Mouse (Mus musculus) brain, embryonic 14.5 days (tissue): ENCODE results near the gene Arpp21. TPM values are rescaled to one million over a fixed set of nuclear protein-coding genes. Genes with fewer than 3 reads are reported as not detected.

Experiments
- DNase-seq: peaks from one replicate; pipeline ENCODE4 v3.0.0-alpha.2; 2011; ENCODE audit warnings: low read depth
- CTCF ChIP-seq: fragments of 200-500 bp; IDR thresholded peaks from 2 replicates; pipeline ENCODE4 v1.5.1; 2012; ENCODE audit warnings: inconsistent platforms, mild to moderate bottlenecking, moderate library complexity, borderline replicate concordance; ENCODE audit not compliant: insufficient read depth, insufficient read length; ENCODE audit errors: extremely low read depth
- POLR2A ChIP-seq: fragments of 200-500 bp; IDR thresholded peaks from 2 replicates; pipeline ENCODE4 v1.6.1; 2012; ENCODE audit warnings: mild to moderate bottlenecking, inconsistent platforms, borderline replicate concordance; ENCODE audit not compliant: poor library complexity, insufficient read depth, insufficient read length, severe bottlenecking; ENCODE audit errors: extremely low read depth
- polyA plus RNA-seq: library from polyadenylated mRNA; depleted of rRNA; stranded (reverse); fragments of >200 nt; gene quantifications from 2 replicates; pipeline ENCODE4 v1.2.3, GENCODE M21; 2012

The Arpp21 gene
- polyA plus RNA-seq, 1 experiment: 48.1 TPM

DNA sequence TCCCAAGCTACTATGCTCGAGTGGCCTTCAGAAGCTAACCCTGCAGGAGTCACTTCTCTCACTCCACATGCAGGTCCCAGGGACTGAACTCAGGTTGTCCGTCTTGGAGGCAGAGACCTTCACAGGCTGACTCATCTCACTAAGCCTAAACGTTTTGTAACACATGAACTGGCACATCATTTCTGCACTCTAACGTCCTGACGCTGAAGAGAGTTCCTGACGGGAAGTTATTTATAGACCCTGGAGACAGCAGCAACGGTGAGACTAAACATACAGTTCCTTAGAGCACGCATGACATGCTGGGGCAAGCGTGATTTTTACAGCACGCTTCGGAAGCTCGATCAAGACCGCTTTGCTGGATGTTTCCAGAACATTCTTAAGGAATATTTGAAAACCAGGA, 8.6 kb downstream of the Arpp21 start:
- DNase-seq: no peak
- TF ChIP-seq CTCF (no peak), POLR2A (no peak)

DNA sequence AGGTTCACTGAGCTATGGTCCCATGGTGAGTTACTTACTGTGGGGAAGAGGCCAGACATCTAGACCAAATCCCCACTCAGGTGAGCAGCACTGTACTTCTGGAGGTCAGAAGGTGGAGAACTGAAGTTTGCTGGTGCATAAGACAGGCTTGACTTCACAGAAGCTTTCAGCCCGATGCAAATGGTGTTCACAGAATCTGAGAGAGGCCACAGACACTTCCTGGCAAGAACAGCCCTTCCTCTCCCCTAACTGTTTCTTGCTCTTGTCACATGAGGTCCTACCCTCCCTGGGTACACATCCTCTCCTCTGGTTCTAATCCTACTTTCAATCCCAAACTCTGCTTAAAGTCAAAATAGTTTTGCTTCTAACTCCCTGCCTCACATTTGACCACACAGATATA, 9.2 kb downstream of the Arpp21 start:
- no peak for TF ChIP-seq CTCF
- no peak for TF ChIP-seq POLR2A
- DNase-seq: no peak

DNA sequence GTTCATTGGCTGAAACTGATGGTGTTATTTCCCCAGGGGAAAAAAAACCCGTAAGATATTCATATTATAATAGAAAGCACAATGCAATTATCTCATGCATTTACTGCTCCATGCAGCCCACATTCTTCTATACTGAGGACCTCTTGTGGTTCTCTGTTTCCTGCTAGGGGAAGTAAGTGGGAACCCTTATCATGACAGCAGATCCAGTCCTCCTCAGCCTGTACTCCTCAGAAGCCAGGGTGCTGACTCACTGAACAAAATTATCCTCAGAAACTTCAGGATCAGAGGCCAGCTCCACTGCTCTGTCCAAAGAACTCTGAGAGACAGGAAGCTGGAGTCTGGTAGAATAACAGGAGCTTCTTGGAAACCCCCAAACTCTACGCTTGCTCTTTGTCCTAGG, 10.7 kb downstream of the Arpp21 start:
- no peak for TF ChIP-seq CTCF
- no peak for TF ChIP-seq POLR2A
- DNase-seq: no peak

DNA sequence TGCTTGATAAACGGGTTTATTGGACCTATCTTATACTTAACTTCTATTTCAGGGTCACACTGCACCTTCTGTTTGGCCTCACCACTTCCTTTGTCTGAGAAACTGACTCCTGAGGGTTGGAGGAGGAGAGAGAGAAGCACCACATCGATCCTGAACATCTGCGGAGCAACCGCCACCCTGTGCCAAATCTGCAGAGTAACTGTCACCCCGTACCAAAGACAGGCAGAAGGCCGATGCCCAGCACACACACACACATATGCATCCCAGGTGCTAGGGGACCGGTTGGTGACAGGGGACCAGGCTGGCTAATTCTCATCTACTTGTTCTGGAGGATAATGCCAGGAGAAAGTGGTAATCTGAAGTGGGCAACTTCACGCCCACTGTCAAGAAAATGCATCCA, 16.4 kb downstream of the Arpp21 start:
- no peak for DNase-seq
- no peak for TF ChIP-seq CTCF
- TF ChIP-seq POLR2A: no peak

DNA sequence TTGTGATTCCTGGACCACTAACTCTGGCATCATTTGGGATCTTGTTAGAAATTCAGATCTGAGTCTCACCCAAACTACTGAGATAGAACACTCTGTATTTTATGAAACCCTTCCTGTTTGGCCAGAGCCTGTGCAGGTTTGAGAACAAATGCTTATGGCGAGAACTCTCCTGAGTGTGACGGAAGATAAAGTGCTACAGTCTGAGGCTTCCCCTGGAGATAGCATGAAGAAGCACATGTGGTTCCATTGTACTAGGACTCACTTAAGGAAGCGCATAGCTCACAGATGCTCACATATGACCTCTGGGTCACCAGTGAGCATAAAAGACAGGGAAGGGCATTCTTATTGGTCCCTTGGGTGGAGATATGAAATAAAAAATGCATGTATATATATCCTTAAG, 17.5 kb downstream of the Arpp21 start:
- TF ChIP-seq CTCF: no peak
- TF ChIP-seq POLR2A: no peak
- no peak for DNase-seq

DNA sequence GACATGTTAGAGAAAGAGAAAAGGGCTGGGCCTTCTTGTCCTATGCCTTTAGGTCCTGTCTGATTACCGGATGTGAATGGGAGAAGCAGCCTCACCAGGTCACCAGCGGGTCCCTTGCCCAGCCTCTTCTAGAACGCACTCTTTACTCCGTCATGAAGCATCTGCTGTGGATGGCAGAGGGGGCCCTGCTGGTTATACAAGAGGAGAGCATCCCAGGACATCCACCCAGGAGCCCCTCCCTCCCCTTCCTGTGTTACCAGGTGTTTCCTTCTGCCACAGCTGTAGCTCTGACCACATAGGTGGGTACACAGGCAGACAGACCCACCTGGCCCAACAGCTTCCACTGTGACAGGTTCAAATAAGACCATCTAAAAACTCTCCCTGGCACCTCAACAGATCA, 18.6 kb downstream of the Arpp21 start:
- no peak for DNase-seq
- TF ChIP-seq CTCF: no peak
- no peak for TF ChIP-seq POLR2A

DNA sequence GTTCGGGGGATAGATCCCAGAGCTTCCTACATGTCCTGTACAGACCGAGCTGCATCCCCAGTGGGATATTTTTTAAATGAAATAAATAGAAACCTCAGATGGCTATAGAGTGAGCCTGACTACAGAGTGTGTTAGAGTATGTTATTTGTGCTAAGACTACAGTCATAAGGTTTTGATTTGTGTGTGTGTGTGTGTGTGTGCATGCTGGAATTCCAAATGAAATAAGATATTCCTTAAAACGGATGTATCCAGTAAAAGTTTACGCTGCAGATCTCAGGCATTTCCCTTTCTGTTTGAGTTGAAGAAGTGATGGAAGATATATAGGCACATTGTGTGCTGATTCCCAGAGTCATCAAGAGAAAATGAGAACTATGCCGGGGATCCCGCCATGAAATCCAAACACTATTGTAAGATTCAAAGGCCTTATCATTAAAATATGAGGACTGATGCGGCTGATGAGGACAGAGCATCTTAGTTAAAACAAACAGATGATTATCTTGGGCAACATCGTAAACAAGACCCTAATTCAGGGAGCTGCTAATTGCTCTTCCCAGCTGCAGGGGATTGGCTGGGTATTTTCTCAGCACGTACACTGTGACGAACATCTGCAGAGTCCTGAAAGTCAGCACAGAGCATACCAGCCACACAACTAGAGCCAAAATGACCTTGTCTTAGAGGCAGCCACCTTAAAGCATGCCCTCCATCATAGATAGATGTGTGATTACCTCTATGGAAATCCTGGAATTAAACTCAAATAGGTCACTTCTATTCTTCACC, 20.5 kb downstream of the Arpp21 start:
- DNase-seq: peak; percentile 49
- TF ChIP-seq POLR2A (no peak), CTCF (no peak)

DNA sequence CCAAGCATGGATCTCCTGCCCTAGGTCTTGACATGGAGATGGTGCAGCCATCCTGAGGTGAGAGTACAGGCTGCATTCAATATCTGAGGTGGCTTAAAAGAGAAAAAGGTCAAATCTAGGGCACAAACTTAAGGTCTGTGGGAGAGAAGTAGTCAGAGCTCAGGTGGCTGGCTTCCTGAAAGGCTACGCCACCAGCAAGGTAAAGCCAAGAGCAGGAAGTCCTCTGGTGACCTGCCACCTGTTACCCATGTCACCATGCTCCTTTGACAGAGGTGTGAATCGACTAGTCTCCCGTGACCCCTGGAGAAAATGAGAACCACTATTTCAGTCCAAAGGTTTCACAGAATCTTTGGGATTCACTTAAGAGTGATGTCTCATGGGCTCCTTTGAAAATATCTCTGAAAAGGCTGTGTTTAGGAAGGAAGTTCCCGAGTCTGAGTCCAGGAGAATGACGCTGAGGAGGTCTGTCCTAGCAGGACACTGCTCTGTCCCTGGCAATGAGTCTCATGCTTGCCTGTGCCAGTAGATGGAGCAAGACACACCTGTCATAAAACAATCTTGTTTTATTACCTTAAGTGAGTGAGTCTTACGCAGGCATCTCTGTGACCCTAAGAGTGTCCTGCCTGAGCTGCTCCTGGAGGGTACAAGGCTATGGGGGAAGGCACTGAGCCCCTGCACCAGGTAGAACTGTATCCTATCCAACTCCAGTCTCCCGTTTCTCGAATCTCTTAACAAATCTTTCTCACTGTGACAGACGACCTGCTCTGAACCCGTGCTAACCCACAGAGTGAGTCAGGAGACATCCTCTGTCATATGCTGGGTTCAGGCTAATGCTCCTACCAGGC, 22.1 kb downstream of the Arpp21 start:
- TF ChIP-seq CTCF (peak; percentile 27; the same call in 1 of the 2 replicates), POLR2A (no peak)
- DNase-seq: no peak

DNA sequence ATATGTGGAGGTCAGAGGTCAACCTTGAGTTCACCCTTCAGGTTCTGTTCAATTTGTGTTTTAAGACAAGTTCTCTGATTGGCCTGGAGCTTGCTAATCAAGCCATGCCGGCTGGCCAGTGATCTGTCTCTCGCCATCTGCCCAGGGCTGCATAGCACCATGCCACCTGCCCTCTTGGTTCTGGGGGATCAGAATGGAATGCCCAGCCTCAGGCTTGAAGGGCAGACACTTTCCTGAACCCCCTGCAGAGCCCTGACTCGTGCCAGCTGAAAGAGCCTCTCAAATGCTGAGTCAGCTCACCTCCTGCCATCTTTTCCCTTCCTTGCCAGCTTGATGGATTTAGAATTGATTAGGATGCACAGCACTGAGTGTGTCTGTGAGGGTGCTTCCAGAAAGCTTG, 25.9 kb downstream of the Arpp21 start:
- TF ChIP-seq POLR2A (no peak), CTCF (no peak)
- no peak for DNase-seq

DNA sequence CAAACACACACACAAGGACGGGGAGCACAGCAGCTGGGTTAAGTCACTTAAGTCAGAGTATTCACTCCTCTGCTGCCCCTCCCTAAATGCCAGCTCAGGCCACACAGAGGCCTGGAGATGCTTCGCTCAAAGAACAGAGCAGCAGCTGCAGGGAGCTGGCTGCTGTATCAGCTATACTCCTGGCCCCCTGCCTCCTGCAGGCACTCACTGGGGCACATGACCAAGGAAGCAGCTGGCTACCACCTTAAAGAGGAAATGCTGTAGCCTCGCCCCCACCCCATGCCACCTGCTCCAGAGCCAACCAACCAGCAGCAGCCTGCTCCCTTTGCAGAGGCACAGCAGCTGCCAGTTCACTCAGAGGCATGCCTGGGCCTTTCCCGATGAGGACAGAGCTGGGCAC, 28.0 kb downstream of the Arpp21 start:
- DNase-seq: peak; percentile 92
- no peak for TF ChIP-seq POLR2A
- no peak for TF ChIP-seq CTCF

DNA sequence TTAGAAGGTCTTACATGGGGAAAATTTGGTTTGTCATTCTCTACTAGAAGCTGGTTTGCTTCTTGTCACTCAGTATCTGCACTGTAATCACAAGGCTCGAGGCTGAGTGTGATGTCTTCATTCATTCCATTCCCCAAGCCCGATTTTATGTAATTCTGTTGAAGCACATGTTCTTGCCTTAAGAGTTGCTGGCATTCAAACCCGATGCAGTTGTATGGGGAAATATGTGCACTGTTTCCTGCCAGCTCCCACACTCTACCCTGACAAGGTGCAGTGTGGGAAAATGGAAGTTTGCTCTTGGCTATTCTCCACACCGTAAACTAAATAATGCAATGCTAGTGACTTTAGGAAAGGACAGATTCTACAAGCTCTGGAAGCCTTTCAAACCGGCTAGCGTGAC, 37.4 kb downstream of the Arpp21 start:
- peak; percentile 34 for DNase-seq
- TF ChIP-seq CTCF (no peak), POLR2A (no peak)

DNA sequence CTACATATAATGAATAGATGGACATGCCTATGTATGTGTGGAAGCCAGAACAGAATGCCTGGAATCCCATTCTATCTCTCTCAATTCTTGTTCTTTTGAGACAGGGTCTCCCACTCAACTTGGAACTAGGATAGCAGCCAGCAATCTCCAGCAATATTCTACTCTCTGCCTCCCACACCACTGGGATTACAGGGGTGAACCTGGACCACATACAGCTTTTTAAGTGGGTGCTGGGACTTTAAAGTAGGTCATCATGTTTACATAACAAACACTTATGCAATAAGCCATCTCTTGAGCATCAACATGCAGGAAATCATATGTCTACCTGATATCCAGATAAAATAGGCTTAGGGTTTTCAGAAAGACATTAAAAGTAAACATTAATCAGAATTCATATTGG, 41.7 kb downstream of the Arpp21 start:
- DNase-seq: no peak
- TF ChIP-seq POLR2A (no peak), CTCF (no peak)

DNA sequence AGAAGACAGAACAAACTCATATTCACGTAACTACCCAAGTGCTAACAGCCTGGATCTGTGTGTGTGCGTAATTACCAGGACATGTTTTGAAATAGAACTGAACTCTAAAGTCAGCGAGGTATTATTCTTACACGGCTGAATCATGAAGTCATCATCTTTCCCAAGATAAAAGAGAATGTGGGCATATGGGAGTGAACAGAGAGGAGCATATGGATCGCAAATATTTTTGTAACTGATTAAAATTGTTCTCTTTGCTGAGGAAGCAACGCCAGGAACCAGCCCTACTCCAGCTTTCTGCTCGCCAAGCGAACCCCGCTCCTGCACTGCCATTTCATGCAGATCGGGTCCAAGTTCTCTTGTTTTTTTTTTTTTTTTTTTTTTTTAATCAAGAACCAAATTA, 46.3 kb downstream of the Arpp21 start:
- no peak for TF ChIP-seq CTCF
- no peak for TF ChIP-seq POLR2A
- DNase-seq: peak; percentile 61

DNA sequence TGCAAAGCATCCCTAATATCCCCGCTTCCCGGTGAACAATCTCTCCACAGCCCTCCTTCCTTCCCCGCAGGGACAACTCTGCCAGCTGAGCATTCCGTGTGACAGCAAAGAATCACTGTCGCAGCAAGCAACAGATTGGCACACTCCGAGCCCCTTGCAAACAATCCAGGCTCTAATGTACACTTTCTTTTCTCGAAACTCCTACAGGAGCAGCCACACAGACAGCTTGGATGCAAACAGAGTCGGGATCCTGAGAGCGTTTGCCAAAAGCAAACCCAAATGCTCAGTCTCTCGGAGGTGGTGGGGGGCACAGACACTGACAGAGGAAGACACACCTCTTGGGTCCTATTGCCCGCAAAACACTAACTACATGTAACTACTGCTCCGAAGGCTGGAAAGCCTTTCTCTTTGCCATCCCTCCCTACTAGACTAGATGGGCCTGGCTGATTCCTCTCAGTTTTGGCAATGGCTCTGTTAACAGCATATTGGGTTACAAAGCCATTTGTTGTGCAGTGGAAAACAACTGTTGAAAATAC, 47.3 kb downstream of the Arpp21 start:
- no peak for TF ChIP-seq CTCF
- no peak for TF ChIP-seq POLR2A
- DNase-seq: peak; percentile 63

DNA sequence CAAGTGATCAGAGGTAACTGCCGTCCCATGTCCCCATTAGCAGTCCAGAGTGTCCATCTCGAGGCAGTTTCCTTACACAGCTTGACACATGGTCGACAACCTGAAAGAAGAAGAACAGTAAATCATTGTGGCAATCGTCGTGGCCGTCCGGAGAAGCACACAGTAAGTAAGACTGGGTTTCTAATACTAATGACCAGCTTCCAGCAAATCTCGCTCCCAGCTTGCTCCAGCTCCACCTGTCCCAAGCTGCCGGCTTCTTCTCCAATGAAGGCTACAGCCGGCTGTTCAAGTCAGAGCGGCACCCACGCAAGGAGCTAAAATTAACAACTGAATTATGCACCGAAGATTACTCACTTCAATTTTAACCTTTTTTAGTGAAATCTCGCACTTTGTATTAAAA, 48.1 kb downstream of the Arpp21 start:
- TF ChIP-seq POLR2A (no peak), CTCF (no peak)
- DNase-seq: peak; percentile 42
